Mouse (Mus musculus) stomach, postnatal 0 days (tissue): ENCODE data around the gene Mllt6. TPM values are rescaled to one million over a fixed set of nuclear protein-coding genes. Genes with fewer than 3 reads are reported as not detected.

Experiments used
- ATAC-seq: fragments of 200-750 bp; cut with Nextera tagmentation; 2 replicates; pipeline ENCODE4 v1.8.0; 2017; ENCODE audit not compliant: low FRiP score, low TSS enrichment
- DNase-seq: peaks from one replicate; pipeline ENCODE4 v3.0.0-alpha.2; 2016; ENCODE audit warnings: low spot score
- H3K27ac ChIP-seq: fragments of 300-500 bp; sonication (generic); replicated peaks from 2 replicates; pipeline ENCODE4 v1.5.1; 2014; ENCODE audit warnings: mild to moderate bottlenecking, control low read depth
- H3K27me3 ChIP-seq: fragments of 300-500 bp; sonication (generic); 2 replicates; pipeline ENCODE4 v1.6.1; 2014; ENCODE audit warnings: low read length; ENCODE audit not compliant: control insufficient read depth, insufficient read depth
- H3K36me3 ChIP-seq: fragments of 300-500 bp; sonication (generic); 2 replicates; pipeline ENCODE4 v1.6.1; 2014; ENCODE audit warnings: low read length, mixed read lengths; ENCODE audit not compliant: control insufficient read depth, insufficient read depth
- H3K4me1 ChIP-seq: fragments of 300-500 bp; sonication (generic); replicated peaks from 2 replicates; pipeline ENCODE4 v1.6.1; 2014; ENCODE audit warnings: antibody characterized with exemption; ENCODE audit not compliant: control insufficient read depth, insufficient read depth
- H3K4me2 ChIP-seq: fragments of 300-500 bp; sonication (generic); replicated peaks from 2 replicates; pipeline ENCODE4 v1.6.1; 2014; ENCODE audit warnings: low read depth, mild to moderate bottlenecking, control low read depth, moderate library complexity
- H3K4me3 ChIP-seq: fragments of 300-500 bp; sonication (generic); 2 replicates; pipeline ENCODE4 v1.5.1; 2014; ENCODE audit warnings: low read depth, low read length, control low read depth
- H3K9ac ChIP-seq: fragments of 300-500 bp; sonication (generic); 2 replicates; pipeline ENCODE4 v1.6.1; 2014; ENCODE audit warnings: mild to moderate bottlenecking, low read length, control low read depth, mixed read lengths
- H3K9me3 ChIP-seq: fragments of 300-500 bp; sonication (generic); 2 replicates; pipeline ENCODE4 v1.6.1; 2016; ENCODE audit warnings: low read length; ENCODE audit not compliant: control insufficient read depth
- CTCF ChIP-seq: IDR thresholded peaks from 2 replicates; pipeline ENCODE4 v1.5.1; 2016; ENCODE audit warnings: antibody characterized with exemption, low read depth, mild to moderate bottlenecking, moderate library complexity
- EP300 ChIP-seq: optimal IDR thresholded peaks from 2 replicates; pipeline ENCODE3; 2016; ENCODE audit warnings: antibody characterized with exemption
- WGBS: fragments of 180-500 bp; shearing (Covaris S2); extraction: QIAGEN DNeasy Blood & Tissue Kit; methylation state at CpG from one replicate; pipeline ENCODE4 v1.1.7; 2014; 5-methylcytosine and 5-hydroxymethylcytosine counted together
- polyA plus RNA-seq: library from polyadenylated mRNA; unstranded; fragments of >200 nt; fragmentation: Nextera tagmentation; extraction: Ambion mirVana; gene quantifications from 2 replicates; pipeline ENCODE4 v1.2.1, GENCODE M21; 2015

Gene Mllt6
- polyA plus RNA-seq, 1 experiment from 2014 or later: 1.1 TPM

DNA sequence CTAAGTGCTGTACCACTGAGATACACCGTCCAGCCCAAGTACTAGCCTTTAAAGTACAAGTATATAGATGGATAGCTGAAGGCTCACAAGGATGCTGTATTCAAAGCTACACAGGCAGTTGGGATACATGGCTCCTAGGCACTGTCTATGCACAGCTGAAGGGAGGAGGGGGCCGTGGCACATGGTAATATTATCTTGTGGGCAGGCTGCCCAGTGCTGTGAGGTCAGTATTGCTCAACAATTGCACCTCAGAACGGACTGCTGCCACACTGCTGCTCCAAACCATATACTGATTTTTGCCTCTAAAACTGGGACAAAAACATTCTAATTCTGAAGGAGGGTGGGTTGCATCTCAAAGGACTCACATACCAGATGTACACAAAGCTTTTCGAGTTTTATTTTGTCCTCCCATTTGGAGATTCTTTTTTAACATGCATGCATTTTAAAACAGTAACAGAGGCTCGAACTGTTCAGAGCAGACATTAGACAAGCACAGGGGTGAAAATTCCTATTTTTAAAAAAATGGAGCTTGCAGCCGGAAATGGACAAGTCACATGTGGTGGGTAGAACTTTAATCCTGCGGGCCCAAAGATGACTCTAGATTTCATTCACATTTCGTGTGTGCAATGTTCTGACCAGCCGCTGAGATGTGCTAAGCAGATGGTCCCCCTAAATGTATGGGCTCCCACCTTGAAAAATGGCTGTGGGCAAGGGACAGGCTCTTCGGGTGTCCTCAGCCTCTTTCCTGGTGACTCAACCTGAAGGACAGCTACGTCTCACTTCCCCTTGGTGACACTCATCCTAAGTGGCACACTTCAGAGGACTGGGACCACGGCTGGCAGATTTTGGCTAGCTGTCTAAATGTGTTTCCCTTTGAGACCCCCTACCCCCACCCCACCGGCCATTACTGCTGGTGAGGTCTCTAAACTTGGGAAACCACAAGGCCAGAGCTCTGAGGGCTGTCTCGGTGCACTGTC, 51.9 kb downstream of the Mllt6 start:
- TF ChIP-seq EP300: no peak
- no peak for TF ChIP-seq CTCF
- H3K9ac ChIP-seq: no peak overlapping the region
- ATAC-seq: no peak
- H3K27ac ChIP-seq: no peak overlapping the region
- H3K36me3 ChIP-seq: peaks cover 19% of the 10 kb centered on the region
- H3K4me1 ChIP-seq: no peaks in the 10 kb centered on the region
- no peak overlapping the region for H3K4me2 ChIP-seq
- H3K4me3 ChIP-seq: no peak overlapping the region
- no peaks in the 10 kb centered on the region for H3K27me3 ChIP-seq
- no peaks in the 10 kb centered on the region for H3K9me3 ChIP-seq
- 81% methylated on average over 14 of the region's 14 CpGs for WGBS
- no peak for DNase-seq

DNA sequence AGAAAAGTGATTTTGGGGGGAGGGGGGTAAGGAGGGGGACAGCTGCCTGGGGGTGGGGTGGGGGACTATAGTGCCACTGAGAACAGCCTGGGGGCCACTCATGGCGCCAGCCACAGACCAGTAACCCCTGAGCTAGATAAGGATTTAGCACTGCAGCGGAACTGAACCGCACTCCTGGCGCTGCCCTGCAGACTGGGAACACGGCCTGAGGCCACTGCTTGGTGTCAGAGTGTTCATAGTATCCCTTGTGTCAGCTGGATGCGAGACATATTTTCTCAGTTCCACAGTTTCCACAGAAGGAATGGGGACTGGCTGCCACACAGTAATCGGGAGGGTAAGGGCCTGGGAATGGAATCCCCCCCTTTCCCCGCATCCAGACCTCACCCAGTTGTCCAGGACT, 52.8 kb downstream of the Mllt6 start:
- Histone ChIP-seq H3K36me3 (peaks cover 27% of the 10 kb centered on the region), H3K4me1 (no peaks in the 10 kb centered on the region), H3K9ac (no peak overlapping the region), H3K4me2 (no peak overlapping the region), H3K4me3 (no peak overlapping the region), H3K27me3 (no peaks in the 10 kb centered on the region), H3K9me3 (no peaks in the 10 kb centered on the region), H3K27ac (no peak overlapping the region)
- WGBS: 87% methylated on average over 8 of the region's 8 CpGs
- DNase-seq (no peak), ATAC-seq (no peak)
- TF ChIP-seq CTCF: no peak
- no peak for TF ChIP-seq EP300

DNA sequence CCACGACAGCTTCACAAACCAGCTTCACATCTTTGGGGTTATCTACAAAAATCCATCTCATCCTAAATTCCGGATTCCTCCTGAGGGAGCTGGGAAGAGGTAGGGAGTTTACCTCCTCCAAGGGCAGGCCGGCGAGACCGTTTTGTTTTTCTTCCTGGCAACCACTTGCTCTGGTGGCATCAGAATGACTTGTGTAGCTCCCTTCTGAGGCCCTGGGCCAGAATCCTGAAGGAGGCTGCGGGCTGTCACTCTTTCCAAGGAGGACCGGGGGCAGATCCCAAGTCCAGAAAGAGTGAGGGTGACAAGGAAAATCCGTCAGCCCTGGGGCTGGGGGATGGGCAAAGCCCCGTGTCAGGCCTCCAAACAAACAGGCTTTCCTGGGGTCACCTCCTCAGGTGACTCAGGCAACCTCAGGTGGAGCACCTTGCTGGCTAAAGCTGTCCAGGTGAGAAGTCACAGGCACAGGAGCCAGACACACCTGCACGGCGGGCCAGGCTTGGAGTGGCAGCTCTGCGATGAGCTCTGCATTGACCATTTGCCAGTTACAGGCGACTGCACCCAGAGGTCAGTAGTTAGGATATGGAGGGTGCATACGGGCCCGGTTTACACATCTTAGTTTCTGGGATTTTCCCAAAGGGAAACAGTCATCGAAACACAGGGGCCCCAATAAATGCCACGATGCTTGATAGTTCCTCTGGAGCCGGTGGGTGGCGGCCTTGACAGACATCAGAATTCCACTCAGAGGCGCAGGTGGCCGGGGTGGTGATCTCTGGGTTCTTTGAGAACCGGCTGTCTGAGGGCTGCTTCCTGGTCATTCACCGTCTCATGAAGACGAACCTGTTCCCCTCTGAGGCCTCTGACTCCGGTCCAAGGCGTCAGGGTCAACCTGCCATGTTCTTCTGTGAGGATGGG, 54.4 kb downstream of the Mllt6 start:
- peaks cover 36% of the 10 kb centered on the region for H3K36me3 ChIP-seq
- no peak overlapping the region for H3K4me2 ChIP-seq
- ATAC-seq: no peak
- DNase-seq: no peak
- no peaks in the 10 kb centered on the region for H3K9me3 ChIP-seq
- H3K9ac ChIP-seq: no peak overlapping the region
- H3K4me3 ChIP-seq: no peak overlapping the region
- 82% methylated on average over 26 of the region's 26 CpGs for WGBS
- no peak for TF ChIP-seq EP300
- TF ChIP-seq CTCF: no peak
- H3K4me1 ChIP-seq: no peaks in the 10 kb centered on the region
- H3K27ac ChIP-seq: no peak overlapping the region
- no peaks in the 10 kb centered on the region for H3K27me3 ChIP-seq

DNA sequence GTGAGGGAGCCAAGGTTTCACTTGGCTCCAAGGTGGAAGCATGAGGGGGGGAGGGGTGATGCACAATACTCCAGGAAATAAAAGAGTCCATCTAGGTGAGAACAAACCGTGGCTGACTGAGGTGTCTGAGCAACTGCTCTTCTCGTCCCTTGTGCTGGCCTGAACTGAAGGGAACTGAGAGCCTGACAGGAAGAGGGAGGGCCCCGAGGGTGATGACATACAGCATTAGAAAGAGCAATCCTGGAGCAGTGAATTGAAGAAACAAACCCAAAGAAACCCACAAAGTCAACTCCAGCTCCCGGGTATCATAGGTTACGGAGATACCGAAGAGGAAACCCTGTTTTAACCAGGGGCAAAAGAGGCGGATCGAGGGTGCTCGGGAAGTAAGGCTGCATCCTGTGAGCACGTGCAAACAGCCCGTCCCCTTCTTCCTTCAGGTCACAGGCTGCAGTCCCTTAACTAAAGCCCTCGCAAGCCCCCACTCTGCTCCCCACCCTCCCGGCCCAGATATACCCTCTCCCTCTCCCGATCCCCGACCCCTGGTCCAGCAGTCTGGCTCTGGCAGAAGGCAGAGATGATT, 55.2 kb downstream of the Mllt6 start:
- ATAC-seq (no peak), DNase-seq (no peak)
- no peaks in the 10 kb centered on the region for H3K4me1 ChIP-seq
- WGBS: 81% methylated on average over 15 of the region's 15 CpGs
- no peak overlapping the region for H3K9ac ChIP-seq
- peaks cover 36% of the 10 kb centered on the region for H3K36me3 ChIP-seq
- H3K9me3 ChIP-seq: no peaks in the 10 kb centered on the region
- H3K4me2 ChIP-seq: no peak overlapping the region
- TF ChIP-seq EP300: no peak
- TF ChIP-seq CTCF: no peak
- no peak overlapping the region for H3K27ac ChIP-seq
- no peaks in the 10 kb centered on the region for H3K27me3 ChIP-seq
- H3K4me3 ChIP-seq: no peak overlapping the region

DNA sequence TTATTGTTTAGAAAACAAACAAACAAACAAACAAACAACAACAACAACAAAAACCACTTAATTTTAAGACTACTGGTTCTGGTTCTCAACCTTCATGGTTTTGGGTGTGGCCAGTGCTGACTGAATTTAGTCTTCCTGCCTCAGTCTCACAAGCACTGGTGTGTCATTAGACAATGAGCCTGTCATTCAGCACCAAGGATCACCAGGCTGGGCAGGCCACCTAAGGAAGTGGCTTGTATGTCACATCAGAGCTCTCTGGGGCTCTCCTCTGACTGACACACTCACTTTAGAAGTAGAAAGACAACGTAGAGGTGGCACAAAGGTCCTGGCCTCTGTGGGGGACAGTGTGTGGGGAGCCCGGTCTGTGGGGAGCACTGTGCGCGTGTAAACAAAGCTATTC, 55.8 kb downstream of the Mllt6 start:
- WGBS: 85% methylated on average over 4 of the region's 4 CpGs
- H3K4me2 ChIP-seq: no peak overlapping the region
- ATAC-seq: no peak
- H3K27me3 ChIP-seq: no peaks in the 10 kb centered on the region
- H3K36me3 ChIP-seq: peaks cover 32% of the 10 kb centered on the region
- TF ChIP-seq EP300 (no peak), CTCF (no peak)
- no peak for DNase-seq
- H3K9ac ChIP-seq: no peak overlapping the region
- no peaks in the 10 kb centered on the region for H3K9me3 ChIP-seq
- no peak overlapping the region for H3K27ac ChIP-seq
- no peak overlapping the region for H3K4me3 ChIP-seq
- no peaks in the 10 kb centered on the region for H3K4me1 ChIP-seq
